Mouse (Mus musculus) spleen, postnatal 4 days (tissue): ENCODE measurements around the gene Nudt22.
A peak's percentile ranks its signal among the peaks of the same experiment; 100 is the strongest.

Experiments used
- DNase-seq, 2 experiments: peaks; one replicate each; pipeline ENCODE4 v3.0.0; 2022; ENCODE audit warnings: low spot score in 2 of 2

Nudt22 gene

GRCm38 (mm10) chr19:6996006-6996405, at the start of gene Nudt22, which contains the start of gene Trpt1:
Nudt22 (minus strand) TSS chr19:6996117.
Trpt1 (plus strand) TSS chr19:6996131.
- DNase-seq, result peak; percentile 80 to 89

DNA sequence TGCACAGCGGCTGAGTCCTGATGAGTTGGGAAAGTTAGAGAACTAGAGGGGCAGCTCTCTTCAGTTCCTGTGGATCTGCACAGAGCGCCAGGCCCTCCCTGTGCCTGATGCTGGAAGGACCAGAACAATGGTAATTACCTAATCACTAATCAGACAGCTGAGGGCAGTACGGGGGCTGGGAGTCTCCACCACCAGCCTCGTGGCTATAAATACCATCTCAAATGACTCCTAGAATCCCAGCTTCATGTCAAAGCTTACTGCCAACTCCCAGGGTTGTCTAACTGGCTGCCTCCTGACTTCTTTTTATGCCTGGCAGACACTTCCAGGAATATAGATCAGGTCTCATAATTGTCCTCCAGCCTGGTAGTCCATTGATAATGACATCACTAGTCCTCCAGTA, 48.8 kb upstream of the Nudt22 start:
- no peak for DNase-seq

DNA sequence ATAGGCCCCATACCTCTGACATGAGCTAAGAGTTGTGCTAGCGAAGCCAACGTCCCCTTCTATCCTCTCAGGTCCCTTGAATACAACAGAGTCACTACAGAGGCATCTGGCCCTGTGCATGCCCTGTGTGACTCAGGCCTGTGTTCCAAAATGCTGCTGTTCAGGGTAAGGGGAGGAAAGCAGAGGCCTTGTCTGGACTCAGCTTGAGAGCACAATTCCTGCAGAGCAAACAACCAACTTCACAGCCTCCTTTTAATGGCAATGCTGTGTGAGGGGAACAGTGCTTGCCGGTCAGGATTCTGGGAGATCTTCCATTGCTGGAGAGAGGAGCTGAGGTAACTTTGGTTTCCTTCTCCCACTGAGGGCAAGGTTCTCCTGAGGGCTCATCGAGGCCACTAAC, 48.4 kb upstream of the Nudt22 start:
- DNase-seq, result no peak

DNA sequence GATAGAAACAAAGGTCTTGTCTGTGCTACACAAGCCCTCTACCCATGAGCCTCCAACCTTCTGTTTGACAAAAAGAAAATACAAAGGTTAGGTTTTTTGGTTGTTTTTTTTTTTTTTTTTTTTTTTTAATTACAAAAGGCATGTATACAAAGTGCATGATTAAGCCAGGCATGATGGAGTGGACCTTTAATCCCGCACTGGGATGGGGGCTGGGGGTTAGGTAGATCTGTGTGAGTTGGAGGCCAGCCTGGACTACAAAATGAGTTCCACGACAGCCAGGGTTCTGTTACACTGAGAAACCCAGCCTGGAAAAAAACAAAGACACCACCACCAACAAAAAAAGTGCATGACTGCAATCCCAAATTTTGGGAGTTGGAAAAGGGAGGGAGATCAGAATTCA, 45.3 kb upstream of the Nudt22 start:
- no peak for DNase-seq

DNA sequence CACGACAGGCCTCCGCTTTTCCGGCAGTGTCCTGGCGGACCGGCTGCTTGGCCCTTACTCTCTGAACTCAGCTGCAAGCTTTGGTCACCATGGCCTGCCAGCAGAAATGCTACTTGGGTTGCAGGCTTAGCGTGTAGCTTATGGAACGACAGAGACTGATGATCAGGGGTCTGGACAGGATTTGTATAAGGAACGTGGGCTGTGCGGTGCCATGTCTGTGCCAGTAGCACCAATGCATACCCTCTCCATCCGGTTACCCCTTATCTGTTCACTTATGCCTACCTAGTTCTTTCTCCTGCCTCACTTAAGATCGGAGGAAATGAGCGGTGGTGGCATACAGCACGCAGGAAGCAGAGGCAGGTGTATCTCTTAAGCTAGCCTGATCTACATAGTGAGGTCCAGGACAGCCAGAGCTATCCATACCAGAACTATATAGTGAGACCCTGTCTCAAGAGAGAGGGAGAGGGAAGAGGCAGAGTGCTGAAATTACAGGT, 44.8 kb upstream of the Nudt22 start:
- no peak for DNase-seq

DNA sequence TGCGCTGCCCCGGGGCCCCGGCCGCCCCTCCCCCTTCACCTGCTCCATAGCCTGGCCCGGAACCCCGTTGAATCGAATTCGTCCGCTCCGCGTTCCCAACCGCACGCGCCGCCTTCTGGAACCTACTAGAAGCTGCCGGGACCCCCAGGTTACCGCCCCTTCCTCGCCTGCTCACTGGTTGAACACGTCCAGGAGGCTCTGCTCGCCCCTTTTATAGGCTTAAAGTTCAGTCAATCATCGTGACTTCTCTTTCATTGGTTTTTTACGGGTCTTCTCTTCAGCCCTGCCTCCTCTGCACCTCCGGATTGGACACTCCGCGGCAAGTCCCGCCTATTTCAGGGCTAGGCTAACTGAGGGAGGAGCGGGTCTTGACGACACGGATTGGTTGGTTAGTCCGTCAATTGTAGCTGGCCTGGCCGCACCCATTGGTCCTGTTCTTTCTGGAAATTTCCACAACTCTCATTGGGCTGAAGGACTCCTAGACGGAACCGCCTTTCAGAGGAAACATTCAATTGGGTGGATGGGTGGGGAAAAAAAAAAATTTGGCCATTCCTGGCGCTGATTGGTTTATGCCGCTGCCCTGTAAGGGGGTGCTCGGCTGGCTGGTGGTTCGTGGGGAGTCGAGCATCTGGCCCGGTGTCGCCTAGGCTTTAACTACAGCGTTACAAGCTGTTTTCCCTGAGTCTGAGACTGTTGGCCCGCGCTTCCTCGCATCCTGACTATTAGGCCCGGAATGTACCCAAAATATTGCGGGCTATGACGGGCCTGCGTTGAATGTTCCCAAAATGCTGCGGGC, 44.1 kb upstream of the Nudt22 start, which contains the start of gene Stip1:
Gene Stip1 (minus strand): TSS at position 127 of the 796 bp plus-strand sequence.
- DNase-seq, result peak; percentile 98 to 99

DNA sequence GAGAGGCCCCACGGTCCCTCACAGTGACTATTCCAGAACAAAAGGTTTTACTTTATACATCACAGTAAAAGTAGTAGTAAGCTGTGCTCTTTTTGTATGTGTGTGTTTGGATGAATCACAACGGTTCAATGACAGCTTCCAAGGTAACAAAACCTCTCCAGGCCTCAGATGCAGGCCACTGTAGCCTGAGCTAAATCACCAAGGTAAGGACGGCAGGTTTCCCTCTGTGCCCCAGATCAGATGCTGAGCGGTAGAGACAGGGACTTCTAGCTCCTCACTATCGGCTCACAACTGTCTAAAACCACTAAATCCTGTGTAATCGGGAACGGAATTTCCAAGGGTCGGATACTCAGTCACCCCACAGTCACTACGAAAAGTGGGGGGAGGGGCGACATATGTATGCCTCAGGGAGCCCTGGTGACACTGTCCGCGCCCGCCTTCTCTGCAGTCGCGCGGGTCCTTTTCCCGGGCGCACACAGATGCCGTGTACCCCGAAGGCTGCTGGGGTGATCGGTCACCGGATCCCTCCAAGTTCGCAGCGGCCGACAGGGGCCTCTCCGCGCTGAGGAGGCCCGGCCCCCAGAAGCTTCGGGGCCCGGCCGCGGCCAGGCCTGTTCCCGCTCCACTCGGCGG, 43.3 kb upstream of the Nudt22 start:
- peak; percentile 62 to 82 for DNase-seq

DNA sequence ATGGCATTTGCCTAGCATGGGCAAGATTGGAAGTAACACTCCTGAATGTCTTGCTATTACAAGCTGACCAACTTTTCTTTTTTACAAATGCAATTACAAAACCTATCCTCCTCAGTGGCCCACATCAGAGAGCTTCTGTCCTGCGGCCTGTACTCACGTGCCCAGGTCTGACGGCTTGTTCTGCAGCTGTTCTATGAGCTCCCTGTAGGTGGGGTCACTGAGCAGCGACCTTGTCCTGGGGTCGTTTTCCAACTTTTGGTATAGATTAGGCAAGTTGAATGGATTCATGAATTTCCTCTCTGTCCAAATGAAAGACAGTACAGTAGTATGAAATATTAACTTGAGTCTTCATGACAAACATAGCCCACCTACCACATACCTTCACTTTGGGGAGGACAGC, 38.1 kb upstream of the Nudt22 start:
- DNase-seq, result no peak

DNA sequence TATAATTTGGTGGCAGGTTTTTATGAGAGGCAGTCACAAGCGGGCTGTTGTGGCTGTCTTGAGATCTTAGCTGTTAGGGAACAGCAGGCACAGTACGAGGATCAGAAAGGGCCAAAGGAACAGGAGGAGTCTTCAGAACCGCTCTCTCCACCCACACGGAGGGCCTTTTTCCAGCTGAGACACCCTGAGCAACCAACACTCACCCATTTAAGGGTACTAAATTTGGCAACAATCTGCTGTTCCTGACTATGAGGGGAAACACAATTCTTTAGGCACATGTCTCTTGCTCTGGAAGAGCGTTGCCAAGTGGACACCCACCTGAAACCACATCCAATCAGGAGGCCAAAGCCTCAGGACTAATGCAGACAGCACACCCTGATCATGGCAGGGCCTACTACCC, 33.6 kb upstream of the Nudt22 start:
- DNase-seq, result no peak

DNA sequence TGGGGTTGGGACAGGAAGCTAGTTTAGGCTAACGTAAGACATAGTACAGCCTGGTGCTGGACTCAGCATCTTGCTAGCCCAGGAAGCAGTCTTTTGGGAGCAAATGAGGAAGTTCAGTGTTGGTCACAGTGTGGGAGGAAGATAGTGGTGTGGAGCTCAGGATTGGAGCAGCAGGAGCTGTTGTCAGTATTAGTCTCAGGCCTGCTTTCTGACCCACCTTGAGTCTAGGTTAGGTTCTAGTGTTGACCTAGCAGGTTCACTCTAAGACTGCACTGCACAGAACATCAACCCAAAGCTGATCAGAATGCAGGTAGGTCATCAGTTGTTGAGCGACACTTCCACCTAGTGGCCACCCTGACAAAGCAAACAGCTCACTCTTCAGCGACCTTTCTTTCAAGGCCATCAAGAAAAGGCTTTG, 24.3 kb upstream of the Nudt22 start:
- peak; percentile 63 to 80 for DNase-seq

DNA sequence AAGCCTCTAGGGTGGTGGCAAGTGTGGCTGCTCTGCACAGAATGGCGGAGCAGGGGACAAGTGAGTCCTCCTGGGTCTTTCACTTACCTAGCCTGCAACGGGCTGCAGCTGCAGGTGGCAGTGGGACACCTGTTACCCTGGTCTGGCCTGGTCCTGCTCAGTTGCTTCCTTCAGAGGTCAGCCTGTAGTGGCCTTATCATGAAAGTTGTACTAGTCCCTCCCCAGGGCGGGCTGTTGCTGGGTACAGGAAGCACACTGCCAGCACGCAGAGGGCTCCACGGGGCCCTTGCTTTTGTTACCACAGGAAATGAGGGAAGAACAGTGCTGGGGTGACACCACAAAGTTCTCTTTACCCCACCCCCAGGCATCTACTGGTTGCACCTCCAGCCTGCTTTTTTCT, 23.3 kb upstream of the Nudt22 start, which contains the start of gene Fermt3:
Gene Fermt3 (minus strand): TSS at position 279 of the 400 bp plus-strand sequence.
- DNase-seq, result peak; percentile 80 to 87

- peak in 1 of 2 experiments; percentile 76 for DNase-seq
Measured at GRCm38 (mm10) chr19:7018546-7018945, 22.6 kb upstream of the Nudt22 start.

- peak; percentile 67 to 79 for DNase-seq
Measured at GRCm38 (mm10) chr19:7017541-7018457, 21.9 kb upstream of the Nudt22 start.

- no peak for DNase-seq
Measured at GRCm38 (mm10) chr19:7014481-7015135, 18.7 kb upstream of the Nudt22 start.

GRCm38 (mm10) chr19:7013984-7014383, 18.1 kb upstream of the Nudt22 start:
- DNase-seq, result no peak

DNA sequence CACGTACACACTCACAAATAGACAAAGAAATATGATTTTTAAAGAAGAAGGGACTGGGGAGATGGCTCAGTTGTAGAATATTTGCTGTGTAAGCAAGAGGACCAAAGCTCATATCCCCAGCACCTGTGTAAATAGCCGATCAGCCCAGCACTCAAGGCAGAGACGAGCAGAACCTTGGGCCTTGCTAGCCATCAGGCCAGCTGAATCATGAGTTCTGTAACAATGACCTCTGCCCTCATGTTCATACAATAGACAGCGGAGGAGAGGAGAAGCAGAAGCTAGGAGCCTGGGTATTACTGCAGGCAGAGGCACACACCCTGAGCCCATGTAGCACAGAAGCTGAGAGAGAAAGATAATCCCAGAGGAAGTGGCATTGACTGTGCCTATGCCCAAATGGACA, 16.5 kb upstream of the Nudt22 start:
- no peak for DNase-seq

DNA sequence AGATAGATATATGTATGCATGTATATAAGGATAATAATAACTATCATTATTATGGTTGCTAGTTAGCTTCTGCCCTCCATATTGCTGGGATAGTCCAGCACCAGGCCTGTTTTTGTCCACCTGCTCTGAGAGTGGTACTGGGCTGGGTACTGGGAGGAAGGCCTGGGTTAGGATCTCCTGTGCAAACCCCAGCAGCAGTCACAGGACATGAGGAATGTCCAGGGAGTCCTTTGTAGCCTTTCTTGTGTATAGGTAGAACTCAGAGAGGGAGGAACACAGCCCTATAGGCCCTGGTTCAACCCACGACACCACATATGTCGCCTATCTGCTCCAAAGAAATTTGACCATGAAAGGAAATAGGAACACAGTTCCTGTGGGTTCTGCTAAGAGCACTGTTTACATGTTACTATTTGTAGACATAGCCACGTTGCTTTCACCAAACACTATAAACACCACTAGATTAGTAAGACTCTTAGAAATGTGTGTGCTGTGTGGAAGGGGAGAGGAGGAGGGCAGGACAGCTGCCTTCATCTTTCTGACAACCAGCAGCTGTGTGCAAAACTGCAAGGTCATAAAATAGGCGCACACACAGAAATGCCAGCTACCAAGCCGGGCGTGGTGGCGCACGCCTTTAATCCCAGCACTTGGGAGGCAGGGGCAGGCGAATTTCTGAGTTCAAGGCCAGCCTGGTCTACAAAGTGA, 11.1 kb upstream of the Nudt22 start:
- DNase-seq, result no peak

DNA sequence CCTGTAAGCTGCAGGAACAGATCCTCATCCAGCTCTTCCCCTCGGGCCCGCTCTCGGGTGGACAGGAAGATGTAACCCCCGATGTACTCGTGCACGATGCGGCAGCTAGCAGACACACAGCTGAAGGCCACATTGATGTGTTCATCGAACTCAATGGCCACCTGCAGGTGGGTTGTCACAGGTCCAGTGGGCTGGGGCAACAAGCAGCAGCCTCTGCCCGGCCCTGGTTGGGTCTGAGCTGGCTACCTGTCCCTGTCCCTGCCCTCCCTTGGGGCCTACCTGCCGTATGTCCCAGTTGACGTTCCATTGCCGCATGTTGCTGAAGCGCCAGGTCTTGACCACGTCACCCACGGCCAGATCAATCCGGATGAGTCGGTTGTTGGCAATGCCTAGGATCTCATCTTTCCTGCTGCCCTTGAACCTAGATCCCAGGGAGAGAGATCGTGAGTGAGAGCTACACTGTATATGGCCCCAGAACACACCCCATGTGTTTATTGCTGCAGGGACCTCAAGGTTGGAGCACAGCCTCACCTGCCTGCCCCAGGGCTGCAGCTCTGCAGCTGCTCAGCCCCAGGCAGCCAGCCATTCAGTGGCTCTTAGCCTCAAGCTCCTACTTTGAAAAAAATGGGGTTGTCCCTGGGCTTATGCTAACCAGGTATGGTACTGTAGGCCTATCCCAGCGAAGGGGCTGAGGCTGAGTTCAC, 3.6 kb upstream of the Nudt22 start:
- no peak for DNase-seq

DNA sequence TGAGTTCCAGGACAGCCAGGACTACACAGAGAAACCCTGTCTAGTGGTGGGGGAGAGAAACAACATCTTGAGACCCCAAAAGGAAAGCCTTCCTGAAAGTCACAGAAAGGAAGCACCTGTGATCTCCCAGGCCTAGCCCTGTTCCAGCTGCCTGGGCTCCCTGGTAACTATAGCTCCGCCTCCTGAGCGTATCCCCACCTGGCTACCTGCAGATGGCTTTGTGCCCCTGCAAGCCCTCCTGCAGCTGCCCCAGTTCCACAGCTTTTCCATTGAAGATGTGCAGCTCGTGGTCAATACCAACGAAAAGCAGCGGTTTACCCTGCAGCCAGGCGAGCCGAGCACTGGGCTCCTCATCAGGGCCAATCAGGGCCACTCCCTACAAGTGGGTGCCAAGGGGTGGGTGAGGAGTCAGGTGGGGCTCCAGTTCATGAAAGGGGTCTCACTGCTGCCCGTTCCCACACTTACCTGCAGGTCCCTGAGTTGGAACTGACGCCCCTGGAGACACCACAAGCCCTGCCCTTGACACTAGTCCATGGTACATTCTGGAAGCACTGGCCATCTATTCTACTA, 1.9 kb upstream of the Nudt22 start:
- DNase-seq, result peak in 1 of 2 experiments; percentile 63
